Mouse (Mus musculus): ENCODE results near the gene 2010111I01Rik. TPM values are rescaled to one million over a fixed set of nuclear protein-coding genes. Genes with fewer than 3 reads are reported as not detected.

2010111I01Rik gene
- polyA plus RNA-seq, 1 experiment from 2014 or later: 31.8 TPM

- Histone ChIP-seq H3K4me1 (ENCODE audit: control insufficient read depth, insufficient read depth, low read length) (peaks cover 10% of the 10 kb centered on the region), H3K36me3 (ENCODE audit: control insufficient read depth, insufficient read depth, low read length) (no peaks in the 10 kb centered on the region), H3K4me2 (no peak overlapping the region), H3K27ac (ENCODE audit: low read depth, low read length) (no peak overlapping the region), H3K9ac (ENCODE audit: low read length) (no peak overlapping the region), H3K9me3 (ENCODE audit: control insufficient read depth, low read length) (peaks cover 2% of the 10 kb centered on the region; the same call in 1 of the 2 replicates), H3K27me3 (ENCODE audit: control insufficient read depth, insufficient read depth, low read length) (no peaks in the 10 kb centered on the region), H3K4me3 (ENCODE audit: low read depth, low read length) (no peak overlapping the region)
- WGBS: 89% methylated on average over 3 of the region's 3 CpGs
- ATAC-seq (ENCODE audit: low FRiP score) (no peak), DNase-seq (ENCODE audit: low spot score, missing footprints) (no peak)
These were observed 154.0 kb downstream of the 2010111I01Rik start for GRCm38 (mm10) chr13:63118682-63119081.

GRCm38 (mm10) chr13:63120296-63120695, 155.6 kb downstream of the 2010111I01Rik start:
- Histone ChIP-seq H3K27ac (ENCODE audit: low read depth, low read length) (no peak overlapping the region), H3K4me1 (ENCODE audit: control insufficient read depth, insufficient read depth, low read length) (no peaks in the 10 kb centered on the region), H3K27me3 (ENCODE audit: control insufficient read depth, insufficient read depth, low read length) (no peaks in the 10 kb centered on the region), H3K36me3 (ENCODE audit: control insufficient read depth, insufficient read depth, low read length) (no peaks in the 10 kb centered on the region), H3K4me2 (no peak overlapping the region), H3K9ac (ENCODE audit: low read length) (no peak overlapping the region), H3K4me3 (ENCODE audit: low read depth, low read length) (no peak overlapping the region), H3K9me3 (ENCODE audit: control insufficient read depth, low read length) (peaks cover 2% of the 10 kb centered on the region; the same call in 1 of the 2 replicates)
- WGBS: 87% methylated on average over 2 of the region's 2 CpGs
- ATAC-seq (ENCODE audit: low FRiP score): no peak
- DNase-seq (ENCODE audit: low spot score, missing footprints): no peak

GRCm38 (mm10) chr13:63121747-63122146, 157.1 kb downstream of the 2010111I01Rik start:
- no peaks in the 10 kb centered on the region for H3K4me1 ChIP-seq (ENCODE audit: control insufficient read depth, insufficient read depth, low read length)
- no peak overlapping the region for H3K4me3 ChIP-seq (ENCODE audit: low read depth, low read length)
- no peak overlapping the region for H3K9ac ChIP-seq (ENCODE audit: low read length)
- ATAC-seq (ENCODE audit: low FRiP score): no peak
- DNase-seq (ENCODE audit: low spot score, missing footprints): no peak
- H3K27me3 ChIP-seq (ENCODE audit: control insufficient read depth, insufficient read depth, low read length): no peaks in the 10 kb centered on the region
- H3K27ac ChIP-seq (ENCODE audit: low read depth, low read length): no peak overlapping the region
- H3K4me2 ChIP-seq: no peak overlapping the region
- H3K36me3 ChIP-seq (ENCODE audit: control insufficient read depth, insufficient read depth, low read length): no peaks in the 10 kb centered on the region
- WGBS: 90% methylated on average over 4 of the region's 4 CpGs
- no peaks in the 10 kb centered on the region for H3K9me3 ChIP-seq (ENCODE audit: control insufficient read depth, low read length)

GRCm38 (mm10) chr13:63126206-63126605, 161.5 kb downstream of the 2010111I01Rik start:
- H3K4me2 ChIP-seq: no peak overlapping the region
- DNase-seq (ENCODE audit: low spot score, missing footprints) (peak; percentile 59), ATAC-seq (ENCODE audit: low FRiP score) (no peak)
- no peaks in the 10 kb centered on the region for H3K36me3 ChIP-seq (ENCODE audit: control insufficient read depth, insufficient read depth, low read length)
- H3K27me3 ChIP-seq (ENCODE audit: control insufficient read depth, insufficient read depth, low read length): no peaks in the 10 kb centered on the region
- no peak overlapping the region for H3K9ac ChIP-seq (ENCODE audit: low read length)
- no peak overlapping the region for H3K27ac ChIP-seq (ENCODE audit: low read depth, low read length)
- H3K9me3 ChIP-seq (ENCODE audit: control insufficient read depth, low read length): peaks cover 5% of the 10 kb centered on the region; the same call in 1 of the 2 replicates
- H3K4me3 ChIP-seq (ENCODE audit: low read depth, low read length): no peak overlapping the region
- no peaks in the 10 kb centered on the region for H3K4me1 ChIP-seq (ENCODE audit: control insufficient read depth, insufficient read depth, low read length)
- WGBS: 62% methylated on average over 3 of the region's 3 CpGs

- Histone ChIP-seq H3K4me2 (no peak overlapping the region), H3K9ac (ENCODE audit: low read length) (no peak overlapping the region), H3K36me3 (ENCODE audit: control insufficient read depth, insufficient read depth, low read length) (no peaks in the 10 kb centered on the region), H3K4me1 (ENCODE audit: control insufficient read depth, insufficient read depth, low read length) (no peaks in the 10 kb centered on the region), H3K4me3 (ENCODE audit: low read depth, low read length) (no peak overlapping the region), H3K27ac (ENCODE audit: low read depth, low read length) (no peak overlapping the region), H3K27me3 (ENCODE audit: control insufficient read depth, insufficient read depth, low read length) (no peaks in the 10 kb centered on the region), H3K9me3 (ENCODE audit: control insufficient read depth, low read length) (peaks cover 5% of the 10 kb centered on the region; the same call in 1 of the 2 replicates)
- ATAC-seq (ENCODE audit: low FRiP score) (no peak), DNase-seq (ENCODE audit: low spot score, missing footprints) (peak; percentile 73)
- WGBS: 90% methylated on average over 1 of the region's 1 CpGs
These were observed 162.8 kb downstream of the 2010111I01Rik start for GRCm38 (mm10) chr13:63127516-63127915.

- H3K9me3 ChIP-seq (ENCODE audit: control insufficient read depth, low read length): no peaks in the 10 kb centered on the region
- peaks cover 5% of the 10 kb centered on the region; the same call in 1 of the 2 replicates for H3K4me1 ChIP-seq (ENCODE audit: control insufficient read depth, insufficient read depth, low read length)
- H3K36me3 ChIP-seq (ENCODE audit: control insufficient read depth, insufficient read depth, low read length): no peaks in the 10 kb centered on the region
- 86% methylated on average over 5 of the region's 5 CpGs for WGBS
- H3K4me2 ChIP-seq: no peak overlapping the region
- H3K9ac ChIP-seq (ENCODE audit: low read length): no peak overlapping the region
- no peak overlapping the region for H3K27ac ChIP-seq (ENCODE audit: low read depth, low read length)
- no peak overlapping the region for H3K4me3 ChIP-seq (ENCODE audit: low read depth, low read length)
- H3K27me3 ChIP-seq (ENCODE audit: control insufficient read depth, insufficient read depth, low read length): no peaks in the 10 kb centered on the region
- ATAC-seq (ENCODE audit: low FRiP score): no peak
- no peak for DNase-seq (ENCODE audit: low spot score, missing footprints)
These were observed 170.3 kb downstream of the 2010111I01Rik start for GRCm38 (mm10) chr13:63134879-63135421.

GRCm38 (mm10) chr13:63135994-63136393, 171.3 kb downstream of the 2010111I01Rik start:
- H3K4me1 ChIP-seq (ENCODE audit: control insufficient read depth, insufficient read depth, low read length): peaks cover 5% of the 10 kb centered on the region; the same call in 1 of the 2 replicates
- H3K36me3 ChIP-seq (ENCODE audit: control insufficient read depth, insufficient read depth, low read length): no peaks in the 10 kb centered on the region
- 92% methylated on average over 7 of the region's 7 CpGs for WGBS
- no peaks in the 10 kb centered on the region for H3K27me3 ChIP-seq (ENCODE audit: control insufficient read depth, insufficient read depth, low read length)
- H3K9ac ChIP-seq (ENCODE audit: low read length): no peak overlapping the region
- DNase-seq (ENCODE audit: low spot score, missing footprints) (no peak), ATAC-seq (ENCODE audit: low FRiP score) (no peak)
- H3K9me3 ChIP-seq (ENCODE audit: control insufficient read depth, low read length): no peaks in the 10 kb centered on the region
- H3K4me3 ChIP-seq (ENCODE audit: low read depth, low read length): no peak overlapping the region
- H3K27ac ChIP-seq (ENCODE audit: low read depth, low read length): no peak overlapping the region
- H3K4me2 ChIP-seq: no peak overlapping the region

GRCm38 (mm10) chr13:63136775-63137174, 172.1 kb downstream of the 2010111I01Rik start:
- peaks cover 5% of the 10 kb centered on the region; the same call in 1 of the 2 replicates for H3K4me1 ChIP-seq (ENCODE audit: control insufficient read depth, insufficient read depth, low read length)
- H3K9ac ChIP-seq (ENCODE audit: low read length): no peak overlapping the region
- no peak for DNase-seq (ENCODE audit: low spot score, missing footprints)
- H3K27me3 ChIP-seq (ENCODE audit: control insufficient read depth, insufficient read depth, low read length): no peaks in the 10 kb centered on the region
- H3K4me2 ChIP-seq: no peak overlapping the region
- no peak for ATAC-seq (ENCODE audit: low FRiP score)
- H3K27ac ChIP-seq (ENCODE audit: low read depth, low read length): no peak overlapping the region
- H3K4me3 ChIP-seq (ENCODE audit: low read depth, low read length): no peak overlapping the region
- no peaks in the 10 kb centered on the region for H3K9me3 ChIP-seq (ENCODE audit: control insufficient read depth, low read length)
- 75% methylated on average over 1 of the region's 1 CpGs for WGBS
- no peaks in the 10 kb centered on the region for H3K36me3 ChIP-seq (ENCODE audit: control insufficient read depth, insufficient read depth, low read length)

GRCm38 (mm10) chr13:63138376-63139048, 173.8 kb downstream of the 2010111I01Rik start:
- no peak overlapping the region for H3K4me3 ChIP-seq (ENCODE audit: low read depth, low read length)
- no peaks in the 10 kb centered on the region for H3K27me3 ChIP-seq (ENCODE audit: control insufficient read depth, insufficient read depth, low read length)
- H3K9ac ChIP-seq (ENCODE audit: low read length): no peak overlapping the region
- no peak for DNase-seq (ENCODE audit: low spot score, missing footprints)
- H3K9me3 ChIP-seq (ENCODE audit: control insufficient read depth, low read length): no peaks in the 10 kb centered on the region
- peaks cover 5% of the 10 kb centered on the region; the same call in 1 of the 2 replicates for H3K4me1 ChIP-seq (ENCODE audit: control insufficient read depth, insufficient read depth, low read length)
- no peak overlapping the region for H3K4me2 ChIP-seq
- no peak overlapping the region for H3K27ac ChIP-seq (ENCODE audit: low read depth, low read length)
- no peaks in the 10 kb centered on the region for H3K36me3 ChIP-seq (ENCODE audit: control insufficient read depth, insufficient read depth, low read length)
- no peak for ATAC-seq (ENCODE audit: low FRiP score)
